Mouse (Mus musculus) embryonic fibroblast, embryonic 13.5 days (primary cell): ENCODE results near the gene Nav3. TPM values are rescaled to one million over a fixed set of nuclear protein-coding genes. Genes with fewer than 3 reads are reported as not detected.

Source experiments
- H3K27ac ChIP-seq: 2 replicates; pipeline ENCODE4 v1.5.1; 2012; ENCODE audit warnings: low read length, control low read depth, inconsistent platforms; ENCODE audit not compliant: insufficient read depth
- H3K4me1 ChIP-seq: 2 replicates; pipeline ENCODE4 v1.6.1; 2011; ENCODE audit warnings: low read length; ENCODE audit not compliant: control insufficient read depth, insufficient read depth
- H3K4me3 ChIP-seq: 2 replicates; pipeline ENCODE4 v1.5.1; 2011; ENCODE audit warnings: mild to moderate bottlenecking, control low read depth, low read length; ENCODE audit not compliant: insufficient read depth
- CTCF ChIP-seq: IDR thresholded peaks from 2 replicates; pipeline ENCODE4 v1.5.1; 2011; ENCODE audit warnings: mild to moderate bottlenecking, control low read depth, low read length, moderate library complexity, borderline replicate concordance; ENCODE audit not compliant: insufficient read depth
- POLR2A ChIP-seq: IDR thresholded peaks from 2 replicates; pipeline ENCODE4 v1.6.1; 2011; ENCODE audit warnings: low read depth, mild to moderate bottlenecking, control low read depth, low read length, moderate library complexity
- polyA plus RNA-seq: library from polyadenylated mRNA; stranded (reverse); fragments of >200 nt; gene quantifications from 2 replicates; pipeline ENCODE4 v1.2.4, GENCODE M21; 2011; ENCODE audit warnings: low read depth; ENCODE audit not compliant: missing spikeins, insufficient read length

Gene Nav3
- polyA plus RNA-seq, 1 experiment = 5.2 TPM

- Histone ChIP-seq H3K27ac (no peak overlapping the region), H3K4me1 (no peaks in the 10 kb centered on the region), H3K4me3 (no peak overlapping the region)
- TF ChIP-seq CTCF = no peak
- no peak for TF ChIP-seq POLR2A
These were observed 296.5 kb downstream of the Nav3 start for GRCm38 (mm10) chr10:110159548-110159947.

DNA sequence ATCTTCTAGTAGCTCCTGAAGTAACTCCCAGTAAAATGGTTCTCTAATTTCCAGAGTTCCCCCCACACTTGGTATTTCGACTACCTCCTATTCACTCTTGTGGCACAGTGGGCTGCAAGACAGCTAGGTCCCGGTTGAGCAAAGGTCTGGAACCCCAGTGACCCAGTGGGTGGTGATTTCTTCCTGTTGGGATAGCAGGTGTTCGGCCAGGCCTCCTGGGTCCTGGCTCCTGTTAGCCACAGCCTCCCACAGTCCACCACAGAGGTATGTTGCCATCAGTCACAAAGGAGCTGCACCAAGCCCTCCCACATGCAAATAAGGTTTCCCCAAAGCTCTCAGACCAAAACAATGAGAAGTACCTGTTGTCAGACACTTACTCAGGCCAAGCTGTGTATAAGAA, 297.9 kb downstream of the Nav3 start:
- H3K4me1 ChIP-seq = no peaks in the 10 kb centered on the region
- no peak for TF ChIP-seq CTCF
- no peak for TF ChIP-seq POLR2A

GRCm38 (mm10) chr10:110156412-110156811, 299.6 kb downstream of the Nav3 start:
- Histone ChIP-seq H3K4me3 (no peak overlapping the region), H3K27ac (no peak overlapping the region), H3K4me1 (no peaks in the 10 kb centered on the region)
- TF ChIP-seq CTCF = no peak
- no peak for TF ChIP-seq POLR2A

More for the DNA sequence above, 297.9 kb downstream of the Nav3 start:
- Histone ChIP-seq H3K4me3 (no peak overlapping the region), H3K27ac (no peak overlapping the region)

DNA sequence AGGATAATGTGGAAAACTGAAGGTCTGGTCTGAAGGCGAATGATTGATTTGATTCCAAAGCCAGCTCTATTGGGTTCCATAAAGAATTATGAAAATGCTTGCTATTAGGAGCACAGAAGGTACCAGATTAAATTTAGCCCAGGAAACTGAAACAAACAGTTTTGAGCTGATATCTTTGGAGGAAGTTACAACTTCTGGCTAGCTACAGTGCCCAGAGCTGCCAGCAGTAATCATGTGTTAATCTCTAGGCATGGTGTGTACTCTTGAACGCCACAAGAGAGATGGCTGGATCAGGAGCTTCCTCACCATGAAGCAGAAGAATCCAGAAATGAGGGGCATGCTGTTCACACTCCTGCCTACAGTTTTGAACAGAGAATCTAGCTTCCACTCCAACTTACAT, 300.5 kb downstream of the Nav3 start:
- TF ChIP-seq CTCF = no peak
- TF ChIP-seq POLR2A = no peak
- no peak overlapping the region for H3K27ac ChIP-seq
- H3K4me1 ChIP-seq = no peaks in the 10 kb centered on the region
- H3K4me3 ChIP-seq = no peak overlapping the region

- no peak overlapping the region for H3K27ac ChIP-seq
- no peak for TF ChIP-seq CTCF
- no peaks in the 10 kb centered on the region for H3K4me1 ChIP-seq
- H3K4me3 ChIP-seq = no peak overlapping the region
These were observed 301.1 kb downstream of the Nav3 start for GRCm38 (mm10) chr10:110154873-110155237.

DNA sequence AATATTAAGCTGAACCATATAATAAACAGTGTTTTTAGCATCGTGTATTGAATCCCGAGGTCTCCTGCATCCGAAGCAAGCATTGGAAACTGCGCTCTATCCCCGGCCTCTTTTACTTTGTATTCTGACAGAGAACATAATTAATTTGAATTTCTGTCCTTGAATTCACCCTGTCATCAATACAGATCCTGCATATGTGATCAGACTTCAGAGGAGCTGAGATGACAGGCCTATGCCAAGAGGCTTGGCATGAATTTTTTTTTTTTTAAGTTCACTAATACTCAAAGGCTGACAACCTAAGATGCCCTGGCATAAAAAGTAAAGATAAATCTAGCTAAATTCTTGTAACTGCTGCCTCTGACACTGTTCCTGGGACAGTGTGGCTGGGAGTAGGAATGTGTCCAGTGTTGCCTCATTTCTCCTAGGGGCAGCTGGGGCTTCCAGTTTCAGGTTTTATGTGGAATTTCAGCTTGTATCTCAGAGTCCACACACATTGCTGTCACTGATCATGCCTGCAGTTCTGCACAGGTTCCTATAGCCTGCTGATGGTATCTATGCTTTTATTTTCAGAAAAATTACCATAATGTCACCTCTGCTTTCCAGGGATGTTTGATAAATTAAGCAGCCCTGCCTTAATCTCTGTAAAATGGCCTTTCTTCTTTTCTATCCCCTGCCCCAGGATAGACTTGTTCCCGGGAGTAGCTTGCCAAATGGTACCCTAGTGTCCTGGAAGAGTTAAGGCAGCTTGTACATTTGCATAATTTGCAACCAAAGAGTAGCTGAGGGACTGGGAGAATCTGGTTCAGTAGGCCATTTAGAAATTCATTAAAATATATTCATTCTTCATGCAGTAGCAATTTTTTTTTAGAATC, 301.8 kb downstream of the Nav3 start:
- H3K27ac ChIP-seq = no peak overlapping the region
- no peak for TF ChIP-seq CTCF
- TF ChIP-seq POLR2A = no peak
- no peak overlapping the region for H3K4me3 ChIP-seq
- no peaks in the 10 kb centered on the region for H3K4me1 ChIP-seq

GRCm38 (mm10) chr10:110120572-110120971, 335.4 kb downstream of the Nav3 start:
- no peak overlapping the region for H3K27ac ChIP-seq
- no peak for TF ChIP-seq CTCF
- no peak overlapping the region for H3K4me3 ChIP-seq
- H3K4me1 ChIP-seq = no peaks in the 10 kb centered on the region

GRCm38 (mm10) chr10:110117341-110117740, 338.7 kb downstream of the Nav3 start:
- TF ChIP-seq POLR2A (no peak), CTCF (no peak)
- no peak overlapping the region for H3K4me3 ChIP-seq
- H3K4me1 ChIP-seq = no peaks in the 10 kb centered on the region
- no peak overlapping the region for H3K27ac ChIP-seq

DNA sequence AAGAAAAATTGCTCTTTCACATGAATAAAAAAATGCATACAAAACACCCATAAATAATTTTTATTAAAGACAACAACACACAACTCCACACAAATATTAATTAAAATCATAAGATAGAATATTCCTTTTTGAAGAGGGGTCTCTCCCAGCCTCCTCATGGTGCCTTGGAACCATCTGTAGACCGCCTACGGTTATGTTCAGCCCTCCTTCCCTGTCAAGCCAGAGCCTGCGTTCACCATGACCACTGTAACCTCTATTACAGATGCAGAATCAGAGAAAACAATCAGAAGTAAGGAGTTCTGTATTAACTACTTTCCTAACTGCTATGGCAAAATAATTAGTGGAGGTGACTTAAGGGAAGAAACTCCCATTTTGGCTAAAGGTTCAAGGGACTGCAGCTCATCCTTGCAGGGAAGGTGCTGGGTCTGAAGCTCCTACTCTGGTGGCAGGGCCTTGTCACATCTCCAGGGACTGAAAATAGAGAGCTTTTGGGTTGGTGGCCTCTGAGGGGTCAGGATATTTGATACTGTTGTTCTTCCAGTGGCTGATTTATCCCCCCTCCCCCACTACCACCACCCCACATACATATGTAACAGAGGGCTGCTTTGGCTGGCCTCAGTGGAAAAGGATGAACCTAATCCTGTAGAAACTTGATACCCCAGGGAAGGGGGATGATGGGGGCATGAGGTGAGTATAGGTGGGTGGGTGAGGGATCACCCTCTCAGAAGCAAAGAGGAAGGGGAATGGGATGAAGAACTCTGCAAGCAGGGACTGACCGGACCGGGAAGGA, 343.1 kb downstream of the Nav3 start:
- Histone ChIP-seq H3K4me1 (no peaks in the 10 kb centered on the region), H3K27ac (no peak overlapping the region), H3K4me3 (no peak overlapping the region)
- TF ChIP-seq CTCF = no peak
- no peak for TF ChIP-seq POLR2A

DNA sequence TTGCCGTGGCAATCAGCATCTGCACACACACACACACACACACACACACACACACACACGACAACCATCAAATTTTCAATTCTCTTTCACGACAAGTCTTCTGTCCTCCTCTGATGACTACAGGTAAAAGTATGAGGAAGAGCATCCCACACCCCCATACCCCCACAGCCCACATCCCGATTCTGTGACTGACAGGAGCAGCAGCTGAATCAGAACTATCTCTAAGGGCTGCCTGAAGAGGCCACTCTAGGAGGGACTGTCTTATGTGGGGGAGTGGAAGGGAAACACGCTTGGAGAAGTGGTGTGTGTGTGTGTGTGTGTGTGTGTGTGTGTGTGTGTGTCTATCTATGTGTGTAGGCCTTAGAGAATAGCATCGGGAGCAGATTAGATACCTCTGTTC, 352.7 kb downstream of the Nav3 start:
- no peak overlapping the region for H3K4me3 ChIP-seq
- H3K4me1 ChIP-seq = no peaks in the 10 kb centered on the region
- TF ChIP-seq POLR2A (no peak), CTCF (no peak)
- H3K27ac ChIP-seq = no peak overlapping the region

DNA sequence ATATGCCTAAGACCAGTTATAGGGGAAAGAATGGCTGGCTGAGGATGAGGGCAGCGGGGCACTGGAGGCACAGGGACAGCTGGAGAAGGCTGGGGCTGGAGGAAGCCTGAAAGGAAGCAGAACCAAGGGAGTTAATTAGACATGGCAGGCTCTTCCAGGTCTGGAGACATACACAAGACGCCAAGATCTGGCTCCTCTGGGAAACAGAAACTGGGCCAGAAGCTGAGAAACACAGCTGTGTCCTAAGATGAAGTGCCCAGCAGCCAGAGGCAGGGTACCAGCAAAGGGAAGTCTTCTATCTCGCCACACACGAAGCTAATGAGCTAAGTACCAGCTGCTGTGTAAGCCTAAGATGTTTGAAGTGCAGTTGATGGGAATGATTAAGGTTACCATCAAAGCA, 353.8 kb downstream of the Nav3 start:
- Histone ChIP-seq H3K27ac (no peak overlapping the region), H3K4me3 (no peak overlapping the region), H3K4me1 (no peaks in the 10 kb centered on the region)
- TF ChIP-seq POLR2A = no peak
- no peak for TF ChIP-seq CTCF
